9 mouse cellular contexts compared by ENCODE assay signal in genomic region chr11:6567951-6568350, GRCm38 (mm10). TPM values are rescaled to one million over a fixed set of nuclear protein-coding genes. Genes with fewer than 3 reads are reported as not detected.
DNase-seq lines count a peak whose midpoint lies in the region; ATAC-seq lines count a peak whose summit lies in the region.
"Had no signal": no experiment of that assay in that cellular context is flagged by ENCODE, and none has a peak within 500 bp of the region (broad histone marks: within the 10 kb centered on the region; RNA-seq: fewer than 3 reads in every experiment).

No protein-coding gene starts in this region.

- ATAC-seq in heart, embryonic 16.5 days (replicated peaks; ENCODE audit: extremely low read depth, insufficient read depth, low FRiP score): peak; percentile 53; the same call in 1 of the 2 replicates
- ATAC-seq in liver, embryonic 12.5 days: peak; percentile 62

- DNase-seq in heart, postnatal 4 days: no peak
- DNase-seq in CD4-positive helper T cell, adult 2 months (ENCODE audit: low read depth, low spot score): peak; percentile 82
- peak; percentile 73 for DNase-seq in T-cell, adult 2 months (ENCODE audit: low spot score)
- no peak for DNase-seq in adrenal gland, adult 18-20 months (ENCODE audit: low spot score in 2 of 2)
- DNase-seq in frontal cortex, postnatal 36 days (ENCODE audit: low spot score in 2 of 2): no peak
- DNase-seq in kidney, adult 9 months: no peak
- DNase-seq: lung, postnatal 10 days had no signal

- no peaks in the 10 kb centered on the region for H3K27me3 ChIP-seq in heart, embryonic 16.5 days (ENCODE audit: control insufficient read depth, insufficient read depth, low read length)
- no peaks in the 10 kb centered on the region for H3K27me3 ChIP-seq in liver, embryonic 12.5 days (replicated peaks)

- H3K36me3 ChIP-seq in heart, embryonic 16.5 days (ENCODE audit: control insufficient read depth, insufficient read depth): peaks cover 6% of the 10 kb centered on the region; the same call in 1 of the 2 replicates
- H3K36me3 ChIP-seq in liver, embryonic 12.5 days: peaks cover 76% of the 10 kb centered on the region

- no peaks in the 10 kb centered on the region for H3K9me3 ChIP-seq in heart, embryonic 16.5 days (replicated peaks; ENCODE audit: control insufficient read depth, low read length)
- H3K9me3 ChIP-seq in liver, embryonic 12.5 days (replicated peaks): no peaks in the 10 kb centered on the region

- H3K9ac ChIP-seq in heart, embryonic 16.5 days (ENCODE audit: low read length): no peak overlapping the region
- H3K9ac ChIP-seq in liver, embryonic 12.5 days: no peak overlapping the region

- H3K4me1 ChIP-seq in heart, embryonic 16.5 days (ENCODE audit: control insufficient read depth, insufficient read depth, low read length): peaks cover 23% of the 10 kb centered on the region
- H3K4me1 ChIP-seq in liver, embryonic 12.5 days: peaks cover 48% of the 10 kb centered on the region

- peak overlapping the region; percentile 46 for H3K27ac ChIP-seq in heart, embryonic 16.5 days (ENCODE audit: low read length)
- peak overlapping the region; percentile 68 for H3K27ac ChIP-seq in liver, embryonic 12.5 days

- WGBS in heart, embryonic 16.5 days: 35% methylated on average over 8 of the region's 8 CpGs
- 38% methylated on average over 8 of the region's 8 CpGs for WGBS in liver, embryonic 12.5 days (ENCODE audit: insufficient replicate concordance)

- H3K4me3 ChIP-seq in heart, embryonic 16.5 days (ENCODE audit: low read length): no peak overlapping the region
- H3K4me3 ChIP-seq in liver, embryonic 12.5 days: no peak overlapping the region

- no peak overlapping the region for H3K4me2 ChIP-seq in heart, embryonic 16.5 days (ENCODE audit: low read depth, low read length)
- H3K4me2 ChIP-seq in liver, embryonic 12.5 days: peak overlapping the region; percentile 13

RNA-seq across cellular contexts. Expression of gene Ccm2, which starts 21.3 kb away (rescaled TPM):
- 58.7 TPM in 2 replicates for polyA plus RNA-seq in heart, embryonic 16.5 days (2015; fragmentation: Nextera tagmentation; extraction: Ambion mirVana)
- total RNA-seq in heart, postnatal 4 days (2021): 10 to 100 TPM; 31.8 to 34.1 TPM
- polyA plus RNA-seq in liver, embryonic 12.5 days (2016; fragmentation: Nextera tagmentation; extraction: Ambion mirVana): 57.9 and 60.0 TPM in 2 replicates
- total RNA-seq in adrenal gland, adult 18-20 months (2021): 10 to 100 TPM; 41.7 to 60.2 TPM

RNA-seq across cellular contexts. Expression of gene Nacad, which starts 37.9 kb away (rescaled TPM):
- polyA plus RNA-seq in heart, embryonic 16.5 days (2015; fragmentation: Nextera tagmentation; extraction: Ambion mirVana): 1.0 and 1.1 TPM in 2 replicates
- total RNA-seq in heart, postnatal 4 days (2021): 1 to 10 TPM; 1.7 to 2.5 TPM
- 6.4 and 7.5 TPM in 2 replicates for polyA plus RNA-seq in liver, embryonic 12.5 days (2016; fragmentation: Nextera tagmentation; extraction: Ambion mirVana)
- 1 to 10 TPM; 1.6 to 1.9 TPM for total RNA-seq in adrenal gland, adult 18-20 months (2021)

RNA-seq across cellular contexts. Expression of gene Myo1g, which starts 47.2 kb away (rescaled TPM):
- 3.4 and 6.8 TPM in 2 replicates for polyA plus RNA-seq in heart, embryonic 16.5 days (2015; fragmentation: Nextera tagmentation; extraction: Ambion mirVana)
- 1 to 10 TPM; 1.2 to 1.4 TPM for total RNA-seq in heart, postnatal 4 days (2021)
- 5.8 and 6.2 TPM in 2 replicates for polyA plus RNA-seq in liver, embryonic 12.5 days (2016; fragmentation: Nextera tagmentation; extraction: Ambion mirVana)
- total RNA-seq in adrenal gland, adult 18-20 months (2021): 1 to 10 TPM; 1.8 to 4.5 TPM

RNA-seq across cellular contexts. Expression of gene Tbrg4, which starts 57.9 kb away (rescaled TPM):
- 49.8 and 51.0 TPM in 2 replicates for polyA plus RNA-seq in heart, embryonic 16.5 days (2015; fragmentation: Nextera tagmentation; extraction: Ambion mirVana)
- total RNA-seq in heart, postnatal 4 days (2021): 100 to 1,000 TPM; 105 to 108 TPM
- polyA plus RNA-seq in liver, embryonic 12.5 days (2016; fragmentation: Nextera tagmentation; extraction: Ambion mirVana): 69.3 TPM in 2 replicates
- total RNA-seq in adrenal gland, adult 18-20 months (2021): 10 to 100 TPM; 67.7 to 77.0 TPM

Comparison
In these comparisons a context has a peak if more than half of its experiments do, and no peak if none do; other contexts are left out.
1. DNase-seq: peak in CD4-positive helper T cell, adult 2 months (single experiment) and T-cell, adult 2 months (single experiment); none in heart, postnatal 4 days (single experiment), adrenal gland, adult 18-20 months (0 of 2), frontal cortex, postnatal 36 days (0 of 2) and kidney, adult 9 months (single experiment).